Mouse (Mus musculus) kidney, adult 18-20 months (tissue): ENCODE results near the gene Alppl2.
A peak's percentile ranks its signal among the peaks of the same experiment; 100 is the strongest.

ENCODE experiments used
- DNase-seq: peaks from one replicate; pipeline ENCODE4 v3.0.0; 2021

The Alppl2 gene

DNA sequence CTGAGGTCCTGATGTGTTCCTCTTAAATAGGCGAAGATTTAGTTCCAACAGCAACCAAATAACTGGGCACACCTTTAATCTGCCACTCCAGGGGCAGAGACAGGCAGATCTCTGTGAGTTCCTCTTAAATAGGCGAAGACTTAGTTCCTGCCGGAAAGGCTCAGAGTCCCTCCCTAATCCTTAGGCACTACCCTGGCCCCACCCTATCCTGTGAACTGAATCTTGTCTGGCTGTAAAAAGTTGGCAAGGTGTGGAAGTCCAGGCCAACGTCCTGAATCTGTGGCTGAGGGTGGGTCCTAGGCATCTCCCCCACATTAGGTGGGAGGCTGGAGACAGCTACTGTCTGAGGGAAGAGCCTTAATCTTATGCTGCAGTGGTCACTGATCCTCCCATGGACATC, at the start of gene Alppl2:
Alppl2 (minus strand) TSS at position 101 of the 400 bp plus-strand sequence.
- no peak for DNase-seq

- DNase-seq = no peak
Measured at GRCm38 (mm10) chr1:87131803-87132202, 42.1 kb upstream of the Alppl2 start.

DNA sequence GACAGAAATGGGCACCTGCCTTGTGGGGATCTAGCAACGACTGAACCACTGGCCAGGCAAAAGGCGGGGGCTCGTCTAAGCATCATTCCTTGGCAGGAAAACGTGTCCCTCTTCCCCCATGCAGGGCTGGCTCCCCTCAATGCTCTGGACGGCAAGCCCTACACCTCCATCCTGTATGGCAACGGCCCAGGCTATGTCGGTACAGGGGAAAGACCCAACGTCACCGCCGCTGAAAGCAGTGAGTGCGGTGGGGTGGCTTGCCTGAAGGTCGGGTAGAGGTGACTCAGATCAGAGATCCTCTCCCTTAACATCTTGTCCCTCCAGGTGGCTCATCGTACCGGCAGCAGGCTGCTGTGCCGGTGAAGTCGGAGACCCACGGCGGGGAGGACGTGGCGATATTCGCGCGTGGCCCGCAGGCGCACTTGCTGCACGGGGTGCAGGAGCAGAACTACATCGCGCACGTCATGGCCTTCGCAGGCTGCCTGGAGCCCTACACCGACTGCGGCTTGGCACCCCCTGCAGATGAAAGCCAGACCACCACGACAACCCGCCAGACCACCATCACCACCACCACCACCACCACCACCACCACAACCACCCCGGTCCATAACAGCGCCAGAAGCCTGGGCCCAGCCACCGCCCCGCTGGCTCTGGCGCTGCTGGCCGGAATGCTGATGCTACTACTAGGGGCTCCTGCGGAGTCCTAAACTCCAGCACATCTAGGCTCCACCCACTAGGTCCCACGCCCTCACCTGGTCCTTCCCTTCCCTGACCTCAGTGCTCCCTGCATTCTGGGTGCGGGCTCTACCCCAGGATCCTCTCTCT, 37.7 kb upstream of the Alppl2 start:
- DNase-seq = no peak

DNA sequence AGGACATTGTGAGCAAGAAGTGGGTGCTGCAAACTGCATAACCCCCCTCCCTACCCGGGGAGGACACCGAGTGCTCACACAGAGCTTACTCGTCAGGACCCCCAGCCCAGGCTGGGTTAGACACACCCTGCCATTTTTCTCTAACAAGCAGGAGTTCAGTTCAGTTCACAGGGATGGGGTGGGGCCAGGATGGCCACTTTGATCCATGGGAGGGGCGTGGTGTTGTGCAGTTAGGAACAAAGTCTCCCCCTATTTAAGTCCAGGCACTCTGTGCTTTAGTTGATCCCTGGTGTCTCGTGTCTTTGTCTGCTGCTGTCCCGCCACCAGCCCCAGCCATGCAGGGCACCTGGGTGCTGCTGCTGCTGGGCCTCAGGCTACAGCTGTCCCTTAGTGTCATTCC, 34.9 kb upstream of the Alppl2 start, which contains the start of gene Akp3:
Akp3 (plus strand) TSS at position 301 of the 400 bp plus-strand sequence.
- DNase-seq = no peak

- DNase-seq = no peak
Measured at GRCm38 (mm10) chr1:87114784-87115183, 25.1 kb upstream of the Alppl2 start.

DNA sequence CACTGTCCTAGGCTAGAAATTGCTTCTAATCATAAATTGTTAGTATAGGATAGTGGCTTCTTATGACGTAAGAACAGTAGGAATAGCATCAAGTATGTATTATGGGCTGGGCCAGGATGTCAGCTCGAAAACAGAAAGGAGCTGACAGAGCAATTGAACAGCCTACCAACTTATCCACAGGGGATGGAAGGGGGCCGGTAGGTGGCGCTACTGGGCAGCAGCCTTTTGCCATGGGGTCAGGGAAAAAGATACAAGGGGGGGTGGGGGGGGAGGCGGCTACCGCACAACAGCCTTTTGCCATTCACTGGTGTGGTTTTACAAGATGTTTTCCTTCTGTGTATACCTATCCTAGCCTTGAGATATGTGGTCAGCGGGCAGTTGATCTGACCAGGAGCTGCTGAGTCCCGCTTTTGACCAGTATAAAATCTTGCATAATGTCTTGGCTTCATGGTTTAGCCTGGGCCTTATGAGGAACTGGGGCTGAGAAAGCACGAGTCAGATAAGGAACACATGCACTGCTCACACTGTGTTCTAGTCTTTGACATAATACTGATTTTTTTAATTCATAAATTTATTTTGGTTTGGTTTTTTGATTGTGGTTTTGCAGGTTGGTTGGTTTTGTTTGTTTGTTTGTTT, 22.1 kb upstream of the Alppl2 start:
- DNase-seq = peak; percentile 46

DNA sequence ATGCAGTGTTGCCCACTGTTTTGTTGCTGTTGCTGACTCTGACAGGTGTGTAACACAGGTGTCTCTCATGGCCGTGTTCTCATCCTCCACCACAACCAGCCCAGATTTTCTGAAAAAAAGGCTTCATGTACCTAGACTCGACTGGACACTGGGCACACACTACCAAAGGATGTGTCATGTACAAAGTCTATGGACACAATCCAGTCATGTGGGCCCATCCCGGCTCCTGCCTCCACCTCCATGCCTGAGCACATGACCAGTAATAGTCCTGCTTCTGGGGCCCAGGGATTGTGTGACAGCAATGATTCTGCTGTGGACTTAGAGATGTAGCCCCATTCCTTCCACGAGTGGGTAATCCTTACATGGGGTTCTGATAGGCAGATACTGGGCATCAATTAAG, 18.8 kb upstream of the Alppl2 start:
- no peak for DNase-seq

DNA sequence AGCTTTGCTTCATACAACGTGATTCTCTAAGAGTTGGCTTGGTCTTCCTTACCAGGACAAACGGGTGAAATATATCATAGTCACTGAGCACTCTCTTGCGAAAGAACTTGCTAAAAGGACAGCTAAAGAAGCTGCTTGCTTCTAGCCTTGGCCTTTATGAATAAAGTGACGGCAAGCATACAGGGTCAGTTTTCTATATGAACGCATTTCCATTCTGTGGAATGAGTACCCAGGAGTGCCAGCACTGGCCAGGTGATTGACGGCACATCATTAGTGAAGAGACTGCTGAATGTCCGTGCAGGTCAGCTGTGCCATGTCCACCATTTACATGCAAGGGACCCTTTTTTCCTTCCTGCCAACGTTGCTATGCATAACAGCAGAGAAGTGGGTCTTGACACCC, 16.8 kb upstream of the Alppl2 start:
- DNase-seq = no peak

DNA sequence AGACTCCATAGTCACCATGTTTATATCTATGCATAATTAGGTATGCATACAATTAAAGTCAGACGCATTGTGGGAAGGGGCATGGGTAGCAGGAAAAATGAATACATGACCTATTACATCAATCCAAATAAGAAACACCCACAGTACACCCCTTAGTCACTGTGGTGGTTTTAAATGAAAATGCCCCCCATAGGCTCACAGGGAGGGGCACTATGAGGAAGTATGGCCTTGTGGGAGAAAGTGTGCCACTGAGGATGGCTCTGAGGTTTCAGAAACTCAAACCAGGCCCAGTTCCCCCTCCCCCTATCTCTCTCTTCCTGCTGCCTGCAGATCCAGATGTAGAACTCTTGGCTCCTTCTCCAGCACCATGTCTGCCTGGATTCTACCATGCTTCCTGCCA, 14.2 kb upstream of the Alppl2 start:
- no peak for DNase-seq

DNA sequence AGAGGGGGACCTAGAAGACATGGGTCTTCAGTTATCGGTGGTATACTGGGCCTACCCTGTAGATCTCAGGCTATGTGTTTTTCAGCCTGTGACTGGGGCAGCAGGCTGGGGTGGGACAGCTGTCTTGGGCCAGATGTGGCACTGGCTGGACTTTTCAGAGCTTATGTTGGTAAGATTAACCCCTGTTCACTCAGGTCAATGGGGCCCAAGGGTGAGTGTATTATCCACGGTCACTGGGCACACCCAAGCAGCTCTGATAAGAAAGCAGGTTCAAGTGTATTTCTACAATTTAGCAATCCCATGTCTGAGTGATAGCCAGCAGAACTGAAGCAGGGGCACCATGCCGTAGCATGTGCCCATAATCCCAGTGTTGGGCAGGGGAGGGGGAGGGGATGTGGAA, 12.4 kb upstream of the Alppl2 start:
- DNase-seq = no peak

- DNase-seq = no peak
Measured at GRCm38 (mm10) chr1:87101411-87101810, 11.7 kb upstream of the Alppl2 start, which contains the start of gene Alpi. Alpi (minus strand) TSS chr1:87101606.

GRCm38 (mm10) chr1:87098358-87098975, 8.7 kb upstream of the Alppl2 start:
- DNase-seq = peak; percentile 71

DNA sequence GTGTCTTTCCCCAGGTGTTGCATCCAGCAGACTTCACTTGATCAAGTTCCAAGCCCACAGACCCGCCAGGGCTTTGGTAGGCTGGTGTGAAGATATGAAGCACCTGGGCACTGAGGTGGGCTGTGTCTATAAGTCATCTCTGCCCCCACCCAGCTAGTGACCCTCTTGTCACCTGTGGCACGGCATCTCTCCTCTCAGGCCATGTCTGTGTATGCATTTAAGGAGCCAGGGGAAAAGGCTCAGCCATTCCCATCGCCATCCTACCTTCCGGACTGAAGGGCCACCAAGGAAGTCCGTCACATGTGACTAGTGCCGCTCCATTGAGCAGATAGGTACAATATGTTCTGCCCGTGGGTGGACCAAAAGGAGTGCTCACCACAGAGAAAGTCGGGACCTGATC, 5.9 kb upstream of the Alppl2 start:
- no peak for DNase-seq

DNA sequence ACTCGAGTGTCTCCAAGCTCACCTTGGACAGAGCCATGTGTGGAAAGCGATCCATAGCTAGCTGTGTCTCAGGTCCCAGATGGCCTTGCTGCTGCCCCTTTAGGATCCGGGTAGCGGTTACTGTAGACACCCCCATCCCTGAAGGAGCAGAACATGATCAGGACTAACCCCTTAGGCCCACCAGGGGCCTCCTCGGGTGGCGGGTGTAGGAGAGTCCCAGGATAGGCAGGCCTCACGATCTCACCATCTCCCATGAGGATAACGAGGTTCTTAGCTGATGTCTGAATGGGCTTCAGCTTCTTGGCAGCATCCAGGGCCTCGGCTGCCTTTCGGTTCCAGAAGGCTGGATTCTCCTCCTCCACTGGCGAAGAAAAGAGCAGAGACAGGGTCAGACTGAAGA, 477 bp downstream of the Alppl2 start:
- DNase-seq = no peak

GRCm38 (mm10) chr1:87086964-87087363, 2.8 kb downstream of the Alppl2 start:
- no peak for DNase-seq

DNA sequence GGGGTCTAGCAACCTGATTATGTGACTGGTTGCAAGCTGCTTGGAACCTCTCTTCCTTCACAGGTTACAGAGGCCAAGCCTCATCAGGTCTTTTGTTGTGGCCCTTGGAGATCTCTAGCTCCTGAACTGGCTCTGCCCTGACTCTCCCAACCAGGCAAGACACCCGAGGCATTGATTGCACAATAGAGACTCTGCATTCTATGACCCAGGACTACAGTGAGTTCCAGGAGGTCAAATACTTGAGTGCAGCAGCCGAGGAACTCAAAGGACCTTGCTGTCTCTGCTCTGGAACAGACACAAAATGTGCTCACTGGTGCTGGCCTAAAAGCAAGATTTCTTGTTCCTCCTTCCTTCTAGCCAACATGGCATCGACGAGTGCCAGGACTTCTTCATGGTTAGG, 3.5 kb downstream of the Alppl2 start:
- no peak for DNase-seq

DNA sequence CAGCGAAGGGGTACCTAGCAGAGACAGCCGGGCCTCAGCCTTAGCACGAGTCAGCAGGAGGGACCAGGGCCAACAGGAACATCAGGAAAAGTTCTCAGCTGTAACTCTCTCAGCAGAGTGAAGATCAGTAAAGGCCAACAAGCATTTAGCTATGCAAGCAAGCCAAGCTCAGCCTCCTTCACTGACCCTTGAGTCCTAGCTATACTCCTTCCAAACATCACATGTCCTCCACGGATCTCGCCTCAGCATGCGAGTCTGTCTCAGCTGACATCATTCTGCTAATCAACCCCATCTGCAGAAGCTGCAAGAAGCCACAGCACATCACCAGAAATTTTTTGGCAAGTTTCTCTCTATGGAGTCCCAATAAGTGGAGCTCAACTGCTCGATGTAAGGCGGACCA, 16.0 kb downstream of the Alppl2 start:
- DNase-seq = no peak

GRCm38 (mm10) chr1:87070720-87071119, 19.0 kb downstream of the Alppl2 start:
- peak; percentile 34 for DNase-seq

GRCm38 (mm10) chr1:87060913-87061312, 28.8 kb downstream of the Alppl2 start:
- DNase-seq = no peak

DNA sequence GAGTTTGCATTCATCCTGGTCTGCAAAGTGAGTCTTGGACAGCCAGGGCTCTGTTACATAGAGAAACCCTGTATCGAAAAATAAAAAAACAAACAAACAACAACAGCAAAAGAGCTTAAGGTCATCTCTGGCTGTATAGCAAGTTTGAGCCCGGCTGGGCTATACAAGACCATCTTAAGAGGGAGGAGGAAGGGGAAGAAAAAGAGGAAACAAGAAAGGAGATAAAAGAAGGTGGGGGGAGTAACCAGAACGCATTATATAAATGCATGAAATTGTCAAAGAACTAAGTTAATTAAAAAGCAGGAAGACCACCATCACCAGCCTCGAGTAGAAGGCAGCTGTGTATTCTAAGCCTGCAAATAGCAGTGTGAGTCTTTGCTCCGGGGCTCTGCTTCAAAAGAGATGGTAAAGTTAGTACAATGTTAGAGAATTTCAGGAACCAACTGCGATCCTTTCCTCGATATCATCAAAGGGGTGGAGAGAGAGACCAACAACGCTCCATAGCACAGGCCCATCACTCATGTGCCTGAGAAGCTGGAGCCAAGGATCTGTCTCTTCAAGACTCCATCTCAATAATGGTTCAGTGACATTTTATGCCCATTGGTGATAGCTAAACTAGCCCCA, 30.6 kb downstream of the Alppl2 start:
- no peak for DNase-seq

DNA sequence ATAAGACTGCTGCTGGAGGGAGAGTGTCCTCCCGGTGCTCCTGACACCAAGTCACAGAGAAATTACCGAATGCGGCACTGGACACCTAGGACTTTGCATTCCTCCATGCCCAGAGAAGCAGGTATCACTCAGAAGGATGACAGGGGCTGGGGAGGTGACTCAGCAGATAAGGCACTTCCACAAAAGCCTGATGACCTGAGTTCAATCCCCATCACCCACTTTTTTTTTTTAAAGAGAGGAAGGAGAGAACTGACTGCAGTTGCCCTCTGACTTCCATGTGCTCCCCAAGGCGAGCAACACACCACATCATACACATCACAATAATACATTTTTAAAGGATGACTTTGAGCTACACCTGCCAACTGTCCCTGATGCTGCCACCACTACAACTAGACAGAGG, 32.7 kb downstream of the Alppl2 start:
- no peak for DNase-seq

GRCm38 (mm10) chr1:87051369-87051768, 38.4 kb downstream of the Alppl2 start:
- no peak for DNase-seq

DNA sequence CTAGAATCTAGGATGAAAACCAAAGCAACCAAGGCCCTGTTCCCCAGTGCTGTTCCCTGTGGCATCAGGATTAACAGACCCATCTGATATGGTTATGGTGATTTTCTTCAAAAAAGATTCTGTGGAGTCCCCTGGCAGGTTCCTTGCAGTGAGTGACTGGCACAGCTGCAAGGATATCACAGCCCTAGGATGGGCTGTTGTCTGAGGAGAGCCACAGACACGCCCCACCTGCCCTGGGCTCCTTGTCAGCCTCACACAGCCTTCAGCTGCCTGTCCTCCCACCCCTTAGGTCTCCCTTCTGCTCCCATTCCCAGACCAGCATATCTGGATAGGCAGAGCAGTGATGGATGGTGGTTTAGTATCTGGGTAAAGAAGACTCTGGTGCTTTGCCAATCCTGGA, 39.0 kb downstream of the Alppl2 start:
- no peak for DNase-seq

GRCm38 (mm10) chr1:87050072-87050471, 39.7 kb downstream of the Alppl2 start:
- DNase-seq = no peak
